Mouse (Mus musculus): ENCODE measurements around the gene Ros1.

Gene Ros1

GRCm38 (mm10) chr10:52194957-52195852 is at the start of gene Ros1:
Gene Ros1, minus strand, starts transcription at chr10:52195244.
- no peak for DNase-seq (ENCODE audit: extremely low read depth, low read depth, low spot score)

GRCm38 (mm10) chr10:52242680-52243323 is 47.8 kb upstream of the Ros1 start:
- DNase-seq (ENCODE audit: extremely low read depth, low read depth, low spot score) = no peak

GRCm38 (mm10) chr10:52242015-52242414 is 47.0 kb upstream of the Ros1 start:
- no peak for DNase-seq (ENCODE audit: extremely low read depth, low read depth, low spot score)

GRCm38 (mm10) chr10:52235461-52235860 is 40.4 kb upstream of the Ros1 start:
- DNase-seq (ENCODE audit: extremely low read depth, low read depth, low spot score) = no peak

- no peak for DNase-seq (ENCODE audit: extremely low read depth, low read depth, low spot score)
Observed at GRCm38 (mm10) chr10:52234654-52234981, 39.6 kb upstream of the Ros1 start.

- no peak for DNase-seq (ENCODE audit: extremely low read depth, low read depth, low spot score)
Observed at GRCm38 (mm10) chr10:52233969-52234653, 39.1 kb upstream of the Ros1 start.

GRCm38 (mm10) chr10:52233301-52233968 is 38.4 kb upstream of the Ros1 start, which contains the start of gene Dcbld1:
Gene Dcbld1, plus strand, starts transcription at chr10:52233619.
- DNase-seq (ENCODE audit: extremely low read depth, low read depth, low spot score) = no peak

GRCm38 (mm10) chr10:52232196-52233176 is 37.4 kb upstream of the Ros1 start:
- no peak for DNase-seq (ENCODE audit: extremely low read depth, low read depth, low spot score)

- peak; percentile 59 for DNase-seq (ENCODE audit: extremely low read depth, low read depth, low spot score)
Observed at GRCm38 (mm10) chr10:52219600-52219999, 24.6 kb upstream of the Ros1 start.

- no peak for DNase-seq (ENCODE audit: extremely low read depth, low read depth, low spot score)
Observed at GRCm38 (mm10) chr10:52217564-52217934, 22.5 kb upstream of the Ros1 start.

- DNase-seq (ENCODE audit: extremely low read depth, low read depth, low spot score) = no peak
Observed at GRCm38 (mm10) chr10:52216797-52217563, 21.9 kb upstream of the Ros1 start.

GRCm38 (mm10) chr10:52215267-52215818 is 20.3 kb upstream of the Ros1 start:
- no peak for DNase-seq (ENCODE audit: extremely low read depth, low read depth, low spot score)

GRCm38 (mm10) chr10:52204006-52204405 is 9.0 kb upstream of the Ros1 start:
- DNase-seq (ENCODE audit: extremely low read depth, low read depth, low spot score) = peak; percentile 90

- no peak for DNase-seq (ENCODE audit: extremely low read depth, low read depth, low spot score)
Observed at GRCm38 (mm10) chr10:52185900-52186299, 9.1 kb downstream of the Ros1 start.

- no peak for DNase-seq (ENCODE audit: extremely low read depth, low read depth, low spot score)
Observed at GRCm38 (mm10) chr10:52182878-52183277, 12.2 kb downstream of the Ros1 start.

- DNase-seq (ENCODE audit: extremely low read depth, low read depth, low spot score) = no peak
Observed at GRCm38 (mm10) chr10:52174376-52174775, 20.7 kb downstream of the Ros1 start.

GRCm38 (mm10) chr10:52170489-52170888 is 24.6 kb downstream of the Ros1 start:
- peak; percentile 59 for DNase-seq (ENCODE audit: extremely low read depth, low read depth, low spot score)

- DNase-seq (ENCODE audit: extremely low read depth, low read depth, low spot score) = no peak
Observed at GRCm38 (mm10) chr10:52169841-52170240, 25.2 kb downstream of the Ros1 start.

GRCm38 (mm10) chr10:52165376-52165775 is 29.7 kb downstream of the Ros1 start:
- no peak for DNase-seq (ENCODE audit: extremely low read depth, low read depth, low spot score)
